Mouse (Mus musculus) bone marrow, adult 2 months (tissue): ENCODE data around the gene Tbc1d5. TPM values are rescaled to one million over a fixed set of nuclear protein-coding genes. Genes with fewer than 3 reads are reported as not detected.

ENCODE experiments used
- H3K27ac ChIP-seq: fragments of 200-500 bp; 2 replicates; pipeline ENCODE4 v1.5.1; 2012; ENCODE audit warnings: low read depth, mild to moderate bottlenecking, control low read depth, inconsistent platforms, low read length; ENCODE audit not compliant: control insufficient read depth, poor library complexity, insufficient read depth
- H3K4me1 ChIP-seq: fragments of 200-500 bp; 2 replicates; pipeline ENCODE4 v1.6.1; 2011; ENCODE audit warnings: low read length; ENCODE audit not compliant: control insufficient read depth, insufficient read depth
- H3K4me3 ChIP-seq: fragments of 200-500 bp; replicated peaks from 2 replicates; pipeline ENCODE3; 2011; ENCODE audit warnings: mild to moderate bottlenecking, low read depth, low read length, control low read depth; ENCODE audit not compliant: control insufficient read depth
- CTCF ChIP-seq: fragments of 200-500 bp; IDR thresholded peaks from 2 replicates; pipeline ENCODE4 v1.5.1; 2011; ENCODE audit warnings: low read length, control low read depth; ENCODE audit not compliant: control insufficient read depth, insufficient read depth
- POLR2A ChIP-seq: fragments of 200-500 bp; IDR thresholded peaks from 2 replicates; pipeline ENCODE4 v1.6.1; 2011; ENCODE audit warnings: low read depth, mild to moderate bottlenecking, control low read depth, low read length, borderline replicate concordance; ENCODE audit not compliant: control insufficient read depth
- WGBS: fragments of 180-500 bp; shearing (Covaris S2); methylation state at CpG from one replicate; pipeline ENCODE4 v1.1.7; 2018; 5-methylcytosine and 5-hydroxymethylcytosine counted together
- polyA plus RNA-seq: library from polyadenylated mRNA; stranded (reverse); fragments of >200 nt; gene quantifications from 2 replicates; pipeline ENCODE4 v1.2.4, GENCODE M21; 2011; ENCODE audit warnings: low replicate concordance; ENCODE audit not compliant: missing spikeins, insufficient read depth, insufficient read length

Gene Tbc1d5
- polyA plus RNA-seq, 1 experiment, result 9.0 TPM

DNA sequence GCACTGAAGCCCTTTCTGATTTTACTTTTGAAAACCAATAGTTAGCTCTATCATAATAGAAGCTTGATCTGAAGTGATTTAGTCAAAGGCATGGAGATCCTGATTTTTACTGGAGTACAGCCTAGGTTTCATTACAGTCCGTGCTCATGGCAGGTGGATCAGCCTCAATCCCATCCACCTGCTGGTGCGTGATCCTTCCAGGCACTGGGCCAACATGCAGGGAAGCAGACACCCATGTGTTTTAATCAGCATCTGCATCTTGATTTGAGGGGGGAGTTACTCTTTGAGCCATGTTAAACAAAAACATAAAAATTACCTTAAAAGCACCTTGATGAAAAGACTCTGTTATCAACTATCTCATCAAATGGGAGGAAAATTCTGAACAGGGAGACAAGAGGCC lies 16.4 kb upstream of the Tbc1d5 start:
- 78% methylated on average over 2 of the region's 2 CpGs for WGBS
- no peak overlapping the region for H3K27ac ChIP-seq
- H3K4me3 ChIP-seq, result no peak overlapping the region
- no peak for TF ChIP-seq CTCF
- no peak for TF ChIP-seq POLR2A
- no peaks in the 10 kb centered on the region for H3K4me1 ChIP-seq

GRCm38 (mm10) chr17:51194787-51195186 lies 15.6 kb upstream of the Tbc1d5 start:
- no peak overlapping the region for H3K27ac ChIP-seq

DNA sequence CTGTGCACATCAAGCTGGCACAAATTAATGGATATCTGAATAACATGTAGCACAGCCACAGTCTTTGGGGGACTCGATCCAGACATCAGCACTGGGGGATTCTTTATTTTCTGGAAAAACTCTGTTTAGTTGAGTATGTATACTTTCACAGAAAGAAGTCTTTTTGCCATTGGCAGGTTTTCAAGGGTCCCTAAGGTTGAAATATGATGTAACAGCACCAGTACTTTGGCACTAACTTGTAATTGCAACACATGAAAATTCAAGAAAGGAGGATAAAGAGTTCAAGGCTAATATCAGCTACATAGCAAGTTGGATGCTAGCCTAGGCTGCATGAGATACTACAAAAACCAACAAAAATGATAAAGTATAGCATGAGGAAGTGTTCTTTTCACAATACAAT lies 12.2 kb upstream of the Tbc1d5 start:
- 82% methylated on average over 1 of the region's 1 CpGs for WGBS
- no peak overlapping the region for H3K27ac ChIP-seq
- TF ChIP-seq CTCF (no peak), POLR2A (no peak)
- H3K4me1 ChIP-seq, result no peaks in the 10 kb centered on the region
- H3K4me3 ChIP-seq, result no peak overlapping the region

More at GRCm38 (mm10) chr17:51194787-51195186, 15.6 kb upstream of the Tbc1d5 start:
- Histone ChIP-seq H3K4me1 (no peaks in the 10 kb centered on the region), H3K4me3 (no peak overlapping the region)
- WGBS, result 75% methylated on average over 2 of the region's 2 CpGs
- TF ChIP-seq CTCF, result no peak

DNA sequence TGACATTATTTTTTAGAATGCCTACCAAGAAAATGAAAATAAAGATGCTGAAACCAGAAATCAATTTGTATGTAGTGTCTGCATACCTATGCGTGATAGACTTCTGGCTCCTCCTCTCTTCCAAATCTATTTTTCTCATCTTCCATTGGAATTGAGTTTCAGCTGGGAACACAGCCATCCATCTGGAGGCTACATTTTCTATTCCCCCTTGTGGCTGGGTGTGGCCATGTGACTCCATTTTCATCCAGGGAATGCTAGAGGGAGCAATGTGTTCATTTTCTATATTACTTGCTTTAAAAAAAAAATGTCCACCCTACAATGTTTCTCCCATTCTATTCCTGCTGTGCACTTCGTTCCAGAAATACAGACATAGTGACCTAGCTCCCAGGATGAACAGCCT lies 3.6 kb upstream of the Tbc1d5 start:
- H3K27ac ChIP-seq, result no peak overlapping the region
- H3K4me3 ChIP-seq, result no peak overlapping the region
- no peaks in the 10 kb centered on the region for H3K4me1 ChIP-seq
- TF ChIP-seq POLR2A, result no peak
- TF ChIP-seq CTCF, result no peak
- 76% methylated on average over 2 of the region's 2 CpGs for WGBS

- Histone ChIP-seq H3K27ac (peak overlapping the region; percentile 96), H3K4me1 (no peaks in the 10 kb centered on the region; the same call in 1 of the 2 replicates), H3K4me3 (peak overlapping the region; percentile 86)
- TF ChIP-seq POLR2A (peak; percentile 92), CTCF (no peak)
- under 1% methylated on average over 59 of the region's 59 CpGs for WGBS
Observed at GRCm38 (mm10) chr17:51178491-51179194, 509 bp downstream of the Tbc1d5 start.

DNA sequence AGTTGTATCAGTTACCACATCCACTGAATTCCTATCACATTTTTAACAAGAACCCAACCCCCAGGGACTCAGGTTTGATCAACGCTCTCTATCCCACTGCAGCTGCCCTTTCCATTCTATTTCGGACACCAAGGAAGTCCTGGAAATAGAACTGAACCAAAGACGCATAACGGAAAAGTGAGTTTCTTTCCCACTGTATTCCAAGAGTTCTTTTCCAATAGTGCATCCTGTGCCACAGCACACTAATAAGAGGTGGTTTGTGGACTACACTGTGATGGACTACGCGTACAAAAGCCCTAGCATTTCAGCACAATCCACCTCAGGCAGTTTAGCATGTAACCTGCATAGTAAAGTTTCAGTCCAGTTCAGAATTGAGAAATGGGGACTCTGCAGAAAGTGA lies 1.2 kb downstream of the Tbc1d5 start:
- Histone ChIP-seq H3K4me3 (peak overlapping the region; percentile 7), H3K4me1 (no peaks in the 10 kb centered on the region; the same call in 1 of the 2 replicates), H3K27ac (no peak overlapping the region)
- no peak for TF ChIP-seq CTCF
- no peak for TF ChIP-seq POLR2A
- 28% methylated on average over 6 of the region's 6 CpGs for WGBS

- Histone ChIP-seq H3K4me1 (no peaks in the 10 kb centered on the region; the same call in 1 of the 2 replicates), H3K27ac (no peak overlapping the region), H3K4me3 (no peak overlapping the region)
- TF ChIP-seq CTCF (no peak), POLR2A (no peak)
- 60% methylated on average over 1 of the region's 1 CpGs for WGBS
Observed at GRCm38 (mm10) chr17:51172332-51172731, 6.8 kb downstream of the Tbc1d5 start.

- TF ChIP-seq POLR2A, result no peak
- TF ChIP-seq CTCF, result no peak
- Histone ChIP-seq H3K4me1 (no peaks in the 10 kb centered on the region; the same call in 1 of the 2 replicates), H3K4me3 (no peak overlapping the region), H3K27ac (no peak overlapping the region)
- 93% methylated on average over 3 of the region's 3 CpGs for WGBS
Observed at GRCm38 (mm10) chr17:51171504-51171903, 7.6 kb downstream of the Tbc1d5 start.
